Mouse (Mus musculus): ENCODE data around the gene Eif4g3.
"Not testable (repeated sequence)": the region's sequence is repeated elsewhere in the genome, so short reads cannot be mapped to it uniquely, and the experiment has no call there.

DNA sequence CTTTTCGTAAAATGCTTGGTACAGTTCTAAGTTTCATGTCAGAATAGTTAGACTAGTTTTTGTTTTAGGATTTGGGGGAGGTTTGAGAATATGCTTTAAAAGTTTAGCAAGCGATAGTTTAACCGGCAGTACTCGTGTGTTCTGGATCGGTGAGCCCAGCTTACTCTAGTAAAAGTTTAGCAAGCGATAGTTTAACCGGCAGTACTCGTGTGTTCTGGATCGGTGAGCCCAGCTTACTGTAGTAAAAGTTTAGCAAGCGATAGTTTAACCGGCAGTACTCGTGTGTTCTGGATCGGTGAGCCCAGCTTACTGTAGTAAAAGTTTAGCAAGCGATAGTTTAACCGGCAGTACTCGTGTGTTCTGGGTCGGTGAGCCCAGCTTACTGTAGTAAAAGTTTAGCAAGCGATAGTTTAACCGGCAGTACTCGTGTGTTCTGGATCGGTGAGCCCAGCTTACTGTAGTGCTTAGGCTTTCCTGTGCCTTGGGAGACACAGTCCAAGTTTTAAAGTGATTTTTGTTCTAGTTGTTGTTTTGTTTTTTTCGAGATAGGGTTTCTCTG, 64.5 kb downstream of the Eif4g3 start:
- TF ChIP-seq FLI1 (IDR thresholded peaks at IDR 0.05; ENCODE audit: low read length); GATA1 (IDR thresholded peaks at IDR 0.05; ENCODE audit: borderline replicate concordance, low read length): not testable (repeated sequence)
